Mouse (Mus musculus) gastrocnemius, adult 2 months (tissue): ENCODE measurements around the gene Arhgef25. TPM values are rescaled to one million over a fixed set of nuclear protein-coding genes. Genes with fewer than 3 reads are reported as not detected.
A peak's percentile ranks its signal among the peaks of the same experiment; 100 is the strongest.
"Not testable (repeated sequence)": the region's sequence is repeated elsewhere in the genome, so short reads cannot be mapped to it uniquely, and the experiment has no call there.

Experiments
- DNase-seq: peaks from one replicate; pipeline ENCODE4 v3.0.0; 2022
- H3K27ac ChIP-seq: fragments of 200-600 bp; 2 replicates; pipeline ENCODE4 v1.8.1; 2022; ENCODE audit warnings: mild to moderate bottlenecking
- H3K4me3 ChIP-seq: fragments of 200-600 bp; 2 replicates; pipeline ENCODE4 v1.8.1; 2022; ENCODE audit warnings: mild to moderate bottlenecking, moderate library complexity
- CTCF ChIP-seq: fragments of 200-600 bp; IDR thresholded peaks from 2 replicates; pipeline ENCODE4 v1.8.1; 2022; ENCODE audit warnings: antibody characterized with exemption, mild to moderate bottlenecking, moderate library complexity
- intact Hi-C: fragments of 180-260 bp; cut with DNase I; formaldehyde crosslinking; loops from one replicate; pipeline ENCODE4 v1.15.1; 2025
- total RNA-seq, 2 experiments: library from RNA; stranded (reverse); gene quantifications; 2 replicates each; pipeline ENCODE4 v1.2.3; 2021

The Arhgef25 gene
- total RNA-seq, 2 experiments from 2014 or later, result 8.5 to 8.8 TPM

DNA sequence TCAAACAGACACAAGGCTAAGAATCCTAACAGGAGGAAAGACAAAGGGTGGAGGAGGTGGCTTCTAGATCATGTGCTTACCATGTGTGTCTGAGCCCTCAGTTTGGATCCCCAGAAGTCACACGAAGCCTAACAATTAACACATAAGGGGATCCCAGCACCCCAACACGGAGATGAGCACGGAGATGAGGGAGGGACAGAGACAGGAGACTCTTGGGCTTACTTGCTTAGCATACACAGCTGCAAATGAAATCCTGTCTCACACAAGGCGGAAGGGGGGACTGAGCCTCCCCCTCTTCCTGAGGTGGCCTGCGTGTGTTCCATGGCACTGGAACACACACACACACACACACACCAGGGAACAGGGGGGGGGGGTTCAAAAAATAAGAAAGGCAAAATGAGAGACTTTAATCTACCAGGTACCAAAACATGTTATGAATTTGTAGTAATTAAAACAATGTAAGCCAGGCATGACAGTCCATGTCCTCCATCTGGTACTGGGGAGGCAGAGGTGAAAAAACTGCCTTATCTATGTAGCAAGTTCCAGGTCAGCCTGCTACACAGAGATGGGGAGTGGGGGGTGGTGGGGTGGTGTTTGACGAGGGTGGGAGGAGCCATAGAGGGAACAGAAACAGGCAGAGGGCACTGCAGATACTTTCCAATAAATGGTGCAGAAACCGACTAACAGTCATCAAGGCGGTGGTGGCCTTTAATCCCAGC, 54.6 kb downstream of the Arhgef25 start:
- DNase-seq, result no peak
- H3K4me3 ChIP-seq, result no peak overlapping the region
- H3K27ac ChIP-seq, result no peak overlapping the region
- intact Hi-C loops, result no loop called here
- TF ChIP-seq CTCF, result no peak

DNA sequence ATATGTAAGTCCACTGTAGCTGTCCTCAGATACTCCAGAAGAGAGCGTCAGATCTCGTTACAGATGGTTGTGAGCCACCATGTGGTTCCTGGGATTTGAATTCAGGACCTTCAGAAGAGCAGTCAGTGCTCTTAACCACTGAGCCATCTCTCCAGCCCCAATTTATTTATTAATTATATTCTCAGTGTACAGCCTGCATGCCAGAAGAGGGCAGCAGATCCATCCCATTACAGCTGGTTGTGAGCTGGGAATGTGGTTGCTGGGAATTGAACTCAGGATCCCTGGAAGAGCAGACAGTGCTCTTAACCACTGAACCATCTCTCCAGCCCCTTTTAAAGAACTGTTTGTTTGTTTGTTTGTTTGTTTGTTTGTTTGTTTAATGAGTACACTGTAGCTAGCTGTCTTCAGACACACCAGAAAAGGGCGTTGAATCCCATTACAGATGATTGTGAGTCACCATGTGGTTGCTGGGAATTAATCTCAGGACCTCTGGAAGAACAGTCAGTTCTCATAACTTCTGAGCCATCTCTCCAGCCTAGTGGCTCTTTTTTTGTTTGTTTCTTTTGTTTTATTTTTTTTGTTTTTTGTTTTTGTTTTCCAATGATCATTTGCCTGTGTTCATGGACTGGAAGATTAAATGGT, 55.4 kb downstream of the Arhgef25 start:
- H3K4me3 ChIP-seq, intact Hi-C loops, H3K27ac ChIP-seq, DNase-seq: not testable (repeated sequence)
- peak; percentile 29; the same call in 1 of the 2 replicates for TF ChIP-seq CTCF

Other genes starting within 250 kb of the Arhgef25 start
- 10 to 100 TPM; 94.0 to 99.2 TPM for gene Ctdsp2, start 211.4 kb downstream of the Arhgef25 start, total RNA-seq
- 1 to 10 TPM; 3.2 to 5.7 TPM for gene Avil, start 189.4 kb downstream of the Arhgef25 start, total RNA-seq
- 10 to 100 TPM; 15.0 to 28.8 TPM for gene Tsfm, start 159.2 kb downstream of the Arhgef25 start, total RNA-seq
- gene Mettl1, start 148.7 kb downstream of the Arhgef25 start, total RNA-seq, result 10 to 100 TPM in 1 of 2 experiments, 1 to 10 TPM in 1; 9.5 to 10.5 TPM
- gene Eef1akmt3, start 148.6 kb downstream of the Arhgef25 start, total RNA-seq, result under 1 TPM; 0.08 TPM
- under 1 TPM in 1 of 2 experiments, not detected in 1; 0.11 TPM for gene Cyp27b1, start 141.8 kb downstream of the Arhgef25 start, total RNA-seq
- gene March9, start 129.9 kb downstream of the Arhgef25 start, total RNA-seq, result 1 to 10 TPM in 1 of 2 experiments, under 1 TPM in 1; 0.45 to 1.2 TPM
- gene Cdk4, start 126.5 kb downstream of the Arhgef25 start, total RNA-seq, result 10 to 100 TPM; 33.5 to 40.5 TPM
- 10 to 100 TPM; 21.6 to 29.9 TPM for gene Tspan31, start 119.8 kb downstream of the Arhgef25 start, total RNA-seq
- gene Agap2, start 114.8 kb downstream of the Arhgef25 start, total RNA-seq, result 1 to 10 TPM; 1.6 TPM
- 10 to 100 TPM; 10.9 to 15.1 TPM for gene Os9, start 69.0 kb downstream of the Arhgef25 start, total RNA-seq
- gene B4galnt1, start 24.9 kb downstream of the Arhgef25 start, total RNA-seq, result under 1 TPM; 0.66 to 0.89 TPM
- 1 to 10 TPM; 4.1 to 5.4 TPM for gene Slc26a10, start 9.4 kb downstream of the Arhgef25 start, total RNA-seq
- 10 to 100 TPM; 20.8 to 25.6 TPM for gene Dtx3, start 5.6 kb upstream of the Arhgef25 start, total RNA-seq
- 1 to 10 TPM; 7.6 to 7.9 TPM for gene Pip4k2c, start 21.5 kb upstream of the Arhgef25 start, total RNA-seq
- under 1 TPM; 0.10 to 0.20 TPM for gene Kif5a, start 73.3 kb upstream of the Arhgef25 start, total RNA-seq
- 10 to 100 TPM; 91.3 to 98.3 TPM for gene Dctn2, start 76.3 kb upstream of the Arhgef25 start, total RNA-seq
- gene Mbd6, start 98.9 kb upstream of the Arhgef25 start, total RNA-seq, result 10 to 100 TPM; 16.2 to 18.7 TPM
- 10 to 100 TPM; 69.0 to 71.4 TPM for gene Mars, start 121.7 kb upstream of the Arhgef25 start, total RNA-seq
- gene Arhgap9, start 131.9 kb upstream of the Arhgef25 start, total RNA-seq, result under 1 TPM; 0.89 to 0.99 TPM
- 1 to 10 TPM in 1 of 2 experiments, under 1 TPM in 1; 0.70 to 1.2 TPM for gene Gli1, start 151.9 kb upstream of the Arhgef25 start, total RNA-seq
- not detected for gene Inhbe, start 164.3 kb upstream of the Arhgef25 start, total RNA-seq
- gene Inhbc, start 180.3 kb upstream of the Arhgef25 start, total RNA-seq, result not detected
- gene R3hdm2, start 190.2 kb upstream of the Arhgef25 start, total RNA-seq, result 100 to 1,000 TPM; 118 to 153 TPM